Mouse (Mus musculus) right cerebral cortex, postnatal 14 days (tissue): ENCODE data around the gene Dlk1.
A peak's percentile ranks its signal among the peaks of the same experiment; 100 is the strongest.
"Not testable (repeated sequence)": the region's sequence is repeated elsewhere in the genome, so short reads cannot be mapped to it uniquely, and the experiment has no call there.

ENCODE experiments used
- DNase-seq: peaks from one replicate; pipeline ENCODE4 v3.0.0; 2022

Dlk1 gene

GRCm38 (mm10) chr12:109486525-109486924 lies 33.9 kb downstream of the Dlk1 start:
- DNase-seq: not testable (repeated sequence)

DNA sequence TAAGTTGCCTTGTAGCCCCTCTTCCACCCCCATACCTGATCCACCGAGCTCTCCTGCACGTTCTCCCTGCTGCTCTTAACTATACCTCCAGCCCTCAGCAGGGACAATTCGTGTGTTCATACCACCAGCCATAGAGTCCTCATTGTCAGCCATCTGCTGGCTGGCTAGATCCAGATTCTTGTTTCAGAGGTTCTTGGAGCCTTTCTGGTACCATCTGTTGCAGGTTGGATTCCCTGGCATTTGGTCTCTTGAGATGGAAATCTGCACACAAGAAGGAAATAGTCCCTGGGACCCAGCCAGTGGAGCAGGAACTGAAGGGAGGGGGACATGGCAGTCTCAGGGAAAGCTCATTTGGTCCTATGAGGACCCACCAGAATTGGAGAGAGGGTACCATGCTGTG lies 39.1 kb downstream of the Dlk1 start:
- DNase-seq: peak; percentile 16

DNA sequence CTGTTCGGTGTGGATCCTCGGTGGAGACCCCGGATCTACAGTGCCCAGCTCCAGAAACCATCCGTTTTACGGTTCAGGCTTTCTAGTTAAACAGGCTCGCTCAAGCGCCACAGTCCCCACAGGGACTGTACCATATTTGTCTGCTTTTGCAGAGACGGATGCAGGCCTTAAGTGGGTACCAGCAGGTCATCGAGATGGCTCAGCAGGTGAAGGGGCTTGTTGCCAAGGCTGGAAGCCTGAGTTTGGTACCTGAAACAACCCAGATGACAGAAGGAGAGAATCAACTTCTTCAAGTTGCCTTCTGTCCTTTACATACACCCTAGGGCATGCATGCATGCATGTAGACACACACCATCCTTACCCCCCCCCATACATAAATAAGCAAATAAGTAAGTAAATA lies 40.8 kb downstream of the Dlk1 start:
- DNase-seq: no peak

GRCm38 (mm10) chr12:109495016-109495644 lies 42.5 kb downstream of the Dlk1 start:
- no peak for DNase-seq

GRCm38 (mm10) chr12:109496397-109496796 lies 43.8 kb downstream of the Dlk1 start:
- DNase-seq: no peak

DNA sequence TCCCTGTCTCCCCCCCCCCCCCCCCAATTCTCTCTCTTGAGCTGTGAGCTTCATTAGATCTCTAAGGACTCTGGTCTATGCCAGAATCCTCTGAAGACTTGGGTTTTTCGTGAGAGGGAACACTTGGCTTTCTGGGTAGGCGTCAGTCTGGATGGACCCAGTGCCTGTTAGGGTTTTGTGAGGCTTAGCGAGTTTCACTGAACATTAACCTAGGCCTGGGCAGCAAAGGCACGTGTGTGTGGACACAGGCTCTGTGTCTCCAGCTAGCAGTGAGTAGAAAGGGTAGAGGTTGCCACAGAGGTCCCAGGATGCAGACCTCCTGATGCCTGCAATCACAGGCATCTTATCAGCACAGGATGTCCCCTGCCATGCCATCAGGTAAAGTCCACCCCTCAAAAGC lies 48.4 kb downstream of the Dlk1 start:
- DNase-seq: no peak

GRCm38 (mm10) chr12:109502360-109503040 lies 49.9 kb downstream of the Dlk1 start:
- DNase-seq: no peak

DNA sequence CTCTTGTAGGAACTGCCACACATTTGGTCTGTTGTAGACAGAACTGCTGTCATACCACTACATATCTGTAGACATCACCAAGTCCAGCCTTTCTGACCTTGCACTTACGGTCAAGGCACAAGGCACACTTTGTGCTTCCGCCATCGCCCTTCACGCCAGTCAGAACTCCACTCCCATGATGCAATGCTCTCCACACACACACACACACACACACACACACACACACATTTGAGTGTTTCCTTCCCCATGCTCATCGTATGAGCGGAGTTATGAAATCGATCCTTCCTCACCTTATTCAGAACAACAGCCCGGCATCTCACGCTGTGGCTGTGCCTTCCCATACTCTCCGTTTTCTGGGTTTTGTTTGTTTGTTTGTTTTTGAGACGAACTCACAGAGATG lies 55.1 kb downstream of the Dlk1 start:
- DNase-seq: no peak

GRCm38 (mm10) chr12:109508495-109509454 lies 56.2 kb downstream of the Dlk1 start:
- DNase-seq: no peak

- no peak for DNase-seq
Measured at GRCm38 (mm10) chr12:109509531-109510137, 57.0 kb downstream of the Dlk1 start.

GRCm38 (mm10) chr12:109510247-109510646 lies 57.6 kb downstream of the Dlk1 start:
- DNase-seq: no peak

GRCm38 (mm10) chr12:109511456-109511855 lies 58.8 kb downstream of the Dlk1 start:
- no peak for DNase-seq

- DNase-seq: no peak
Measured at GRCm38 (mm10) chr12:109512151-109512907, 59.7 kb downstream of the Dlk1 start.
